Mouse (Mus musculus): ENCODE results near the gene Acads.

GRCm38 (mm10) chr5:115155156-115155631 is 36.0 kb upstream of the Acads start:
- TF ChIP-seq CTCF (IDR thresholded peaks at IDR 0.05 in 2 of 3, conservative IDR thresholded peaks at IDR 0.05 in 1 of 3; ENCODE audit: control insufficient read depth in 1 of 3, insufficient read depth in 1 of 3, low read depth in 2 of 3, low read length in 3 of 3, poor library complexity in 1 of 3, severe bottlenecking in 1 of 3): no peak
- TF ChIP-seq POLR2A (IDR thresholded peaks at IDR 0.05; ENCODE audit: control insufficient read depth in 1 of 2, insufficient read depth in 1 of 2, low read depth in 1 of 2, low read length in 2 of 2, poor library complexity in 1 of 2): no peak
- no peak for TF ChIP-seq ZC3H11A (IDR thresholded peaks at IDR 0.05; ENCODE audit: low read depth, low read length)
- no peak for TF ChIP-seq EP300 (IDR thresholded peaks at IDR 0.05; ENCODE audit: low read depth in 1 of 2, low read length in 2 of 2)
- no peak for TF ChIP-seq MYB (IDR thresholded peaks at IDR 0.05; ENCODE audit: low read depth, low read length)
- no peak for TF ChIP-seq ZMIZ1 (IDR thresholded peaks at IDR 0.05; ENCODE audit: low read depth, low read length)
- TF ChIP-seq NELFE (IDR thresholded peaks at IDR 0.05; ENCODE audit: low read depth, low read length): no peak; the same call in 1 of the 2 replicates
- no peak for TF ChIP-seq RAD21 (IDR thresholded peaks at IDR 0.05; ENCODE audit: low read depth, low read length)
